10 mouse cellular contexts compared by ENCODE assay signal in genomic region chr14:8218730-8219380, GRCm38 (mm10). TPM values are rescaled to one million over a fixed set of nuclear protein-coding genes. Genes with fewer than 3 reads are reported as not detected.
A peak's percentile ranks its signal among the peaks of the same experiment; 100 is the strongest.
DNase-seq lines count a peak whose midpoint lies in the region; ATAC-seq and TF ChIP-seq lines count a peak whose summit lies in the region.
"Had no signal": no experiment of that assay in that cellular context is flagged by ENCODE, and none has a peak within 500 bp of the region (broad histone marks: within the 10 kb centered on the region; RNA-seq: fewer than 3 reads in every experiment).

No protein-coding gene starts in this region.

- peak; percentile 21 for DNase-seq in kidney, adult 11 months
- DNase-seq in kidney, postnatal 25 days = no peak
- peak; percentile 73 for DNase-seq in embryo, embryonic 10.5 days (ENCODE audit: low spot score)
- peak; percentile 54 for DNase-seq in kidney, adult 2 months
- no peak for DNase-seq in heart, adult 2 months

- peaks cover 2% of the 10 kb centered on the region; the same call in 1 of the 2 replicates for H3K36me3 ChIP-seq in kidney, adult 2 months (ENCODE audit: control insufficient read depth, insufficient read depth, low read length)
- peaks cover 10% of the 10 kb centered on the region; the same call in 1 of the 2 replicates for H3K36me3 ChIP-seq in neural tube, embryonic 15.5 days
- H3K36me3 ChIP-seq in heart, adult 2 months (ENCODE audit: control insufficient read depth, insufficient read depth, low read length) = no peaks in the 10 kb centered on the region; the same call in 1 of the 2 replicates

- 0 out of 2 replicates have a peak, but pooled peaks cover 1% of the 10 kb centered on the region for H3K79me2 ChIP-seq in heart, adult 2 months (replicated peaks; ENCODE audit: control insufficient read depth, insufficient read depth, low read length)

- 0 out of 2 replicates have a peak overlapping the region, but pooled peaks have one; percentile 19 for H3K4me3 ChIP-seq in kidney, adult 2 months (ENCODE audit: insufficient read depth, low read depth, low read length)
- H3K4me3 ChIP-seq in neural tube, embryonic 15.5 days (replicated peaks) = no peak overlapping the region
- H3K4me3 ChIP-seq in heart, adult 2 months = no peak overlapping the region
- H3K4me3 ChIP-seq: limb, embryonic 15.5 days had no signal

- H3K4me2 ChIP-seq in neural tube, embryonic 15.5 days = peak overlapping the region; percentile 25; the same call in 1 of the 2 replicates
- H3K4me2 ChIP-seq: limb, embryonic 15.5 days had no signal

- no peaks in the 10 kb centered on the region for H3K9me3 ChIP-seq in neural tube, embryonic 15.5 days (replicated peaks)
- H3K9me3 ChIP-seq: G1E; limb, embryonic 15.5 days had no signal

- H3K27ac ChIP-seq in kidney, adult 2 months (ENCODE audit: insufficient read depth, low read depth, low read length) = peak overlapping the region; percentile 82
- H3K27ac ChIP-seq in neural tube, embryonic 15.5 days (replicated peaks) = peak overlapping the region; percentile 66
- no peak overlapping the region for H3K27ac ChIP-seq in heart, adult 2 months
- H3K27ac ChIP-seq: limb, embryonic 15.5 days had no signal

- no peak for TF ChIP-seq POLR2A in kidney, adult 2 months (IDR thresholded peaks at IDR 0.05; ENCODE audit: low read depth, low read length)
- TF ChIP-seq POLR2A in heart, adult 2 months (IDR thresholded peaks at IDR 0.05; ENCODE audit: insufficient read depth, low read depth, low read length) = no peak

- 0 out of 2 replicates have a peak overlapping the region, but pooled peaks have one; percentile 1 for H3K9ac ChIP-seq in neural tube, embryonic 15.5 days (replicated peaks)
- H3K9ac ChIP-seq in heart, adult 2 months (ENCODE audit: low read depth, low read length) = no peak overlapping the region
- H3K9ac ChIP-seq: limb, embryonic 15.5 days had no signal

- peaks cover 30% of the 10 kb centered on the region for H3K4me1 ChIP-seq in kidney, adult 2 months (ENCODE audit: control insufficient read depth, insufficient read depth, low read length)
- H3K4me1 ChIP-seq in neural tube, embryonic 15.5 days = peaks cover 43% of the 10 kb centered on the region
- peaks cover 6% of the 10 kb centered on the region for H3K4me1 ChIP-seq in heart, adult 2 months (ENCODE audit: control insufficient read depth, insufficient read depth, low read length)

- 34% methylated on average over 10 of the region's 10 CpGs for WGBS in kidney, adult 2 months
- 12% methylated on average over 10 of the region's 10 CpGs for WGBS in neural tube, embryonic 15.5 days
- 66% methylated on average over 10 of the region's 10 CpGs for WGBS in heart, adult 2 months

- intact Hi-C loops in heart, adult 2 months (cut with DNase I) = loop anchor here (5.0 kb wide), 2 partner anchors 98 to 123 kb away; partner anchors contain the start of gene Fam107a

- no peak for TF ChIP-seq EP300 in heart, adult 2 months (IDR thresholded peaks at IDR 0.05; ENCODE audit: insufficient read depth, low read depth, low read length)

- H3K27me3 ChIP-seq in kidney, adult 2 months (replicated peaks; ENCODE audit: control insufficient read depth, insufficient read depth, low read length) = no peaks in the 10 kb centered on the region
- no peaks in the 10 kb centered on the region for H3K27me3 ChIP-seq in neural tube, embryonic 15.5 days (replicated peaks)
- no peaks in the 10 kb centered on the region for H3K27me3 ChIP-seq in heart, adult 2 months (ENCODE audit: control insufficient read depth, insufficient read depth, low read length)
- H3K27me3 ChIP-seq: limb, embryonic 15.5 days had no signal

- no peak for TF ChIP-seq CTCF in kidney, adult 2 months (conservative IDR thresholded peaks at IDR 0.05; ENCODE audit: insufficient read depth, insufficient read length, low read depth, low read length)
- TF ChIP-seq CTCF in heart, adult 2 months (IDR thresholded peaks at IDR 0.05) = no peak

- ATAC-seq in neural tube, embryonic 15.5 days (ENCODE audit: low FRiP score) = no peak
- ATAC-seq in granulocyte monocyte progenitor cell, adult 5-6 weeks (replicated peaks; ENCODE audit: poor library complexity, severe bottlenecking) = no peak
- no peak for ATAC-seq in monocyte, adult 5-6 weeks (replicated peaks; ENCODE audit: insufficient number of reproducible peaks, low FRiP score, low TSS enrichment, poor library complexity, severe bottlenecking)

RNA-seq across cellular contexts. Expression of gene Kctd6, which starts 4.9 kb away (rescaled TPM):
- polyA plus RNA-seq in kidney, adult 2 months (2012; rRNA removed) = 16.2 and 17.2 TPM in 2 replicates
- 15.1 and 22.5 TPM in 2 replicates for polyA plus RNA-seq in neural tube, embryonic 15.5 days (2015; fragmentation: Nextera tagmentation; extraction: Ambion mirVana)
- 6.6 and 12.7 TPM in 2 replicates for total RNA-seq in granulocyte monocyte progenitor cell, adult 5-6 weeks (2014; fragmentation: Nextera tagmentation)
- total RNA-seq in granulocyte monocyte progenitor cell, adult 5-6 weeks (2017) = 6.2 and 6.6 TPM in 2 replicates
- 10 to 100 TPM in 1 of 2 experiments, 1 to 10 TPM in 1; 8.4 to 10.3 TPM for total RNA-seq in heart, adult 2 months (2021)
- polyA plus RNA-seq in heart, adult 2 months (2012; rRNA removed) = 7.3 and 10.7 TPM in 2 replicates
- total RNA-seq in monocyte, adult 5-6 weeks (2017) = 4.7 to 13.6 TPM (median 13.4 TPM) in 3 replicates

RNA-seq across cellular contexts. Expression of gene Acox2, which starts 40.3 kb away (rescaled TPM):
- 190 and 252 TPM in 2 replicates for polyA plus RNA-seq in kidney, adult 2 months (2012; rRNA removed)
- polyA plus RNA-seq in neural tube, embryonic 15.5 days (2015; fragmentation: Nextera tagmentation; extraction: Ambion mirVana) = 0.22 TPM in 1 of 2 replicates, not detected in the other
- total RNA-seq in granulocyte monocyte progenitor cell, adult 5-6 weeks (2014; fragmentation: Nextera tagmentation) = not detected in 2 replicates
- not detected in 2 replicates for total RNA-seq in granulocyte monocyte progenitor cell, adult 5-6 weeks (2017)
- total RNA-seq in heart, adult 2 months (2021) = under 1 TPM; 0.34 to 0.91 TPM
- polyA plus RNA-seq in heart, adult 2 months (2012; rRNA removed) = 0.73 and 1.3 TPM in 2 replicates
- total RNA-seq in monocyte, adult 5-6 weeks (2017) = not detected in 3 replicates
- total RNA-seq: G1E had no signal
- polyA plus RNA-seq: G1E had no signal

RNA-seq across cellular contexts. Expression of gene Pdhb, which starts 46.0 kb away (rescaled TPM):
- polyA plus RNA-seq in kidney, adult 2 months (2012; rRNA removed) = 100 and 134 TPM in 2 replicates
- polyA plus RNA-seq in neural tube, embryonic 15.5 days (2015; fragmentation: Nextera tagmentation; extraction: Ambion mirVana) = 296 and 297 TPM in 2 replicates
- 102 and 123 TPM in 2 replicates for total RNA-seq in granulocyte monocyte progenitor cell, adult 5-6 weeks (2014; fragmentation: Nextera tagmentation)
- total RNA-seq in granulocyte monocyte progenitor cell, adult 5-6 weeks (2017) = 143 and 158 TPM in 2 replicates
- total RNA-seq in heart, adult 2 months (2021) = 100 to 1,000 TPM; 722 to 825 TPM
- 324 and 636 TPM in 2 replicates for polyA plus RNA-seq in heart, adult 2 months (2012; rRNA removed)
- 102 to 144 TPM (median 122 TPM) in 3 replicates for total RNA-seq in monocyte, adult 5-6 weeks (2017)

Comparison
In these comparisons a context has a peak if more than half of its experiments do, and no peak if none do; other contexts are left out.
1. DNase-seq: peak in kidney, adult 11 months (single experiment), embryo, embryonic 10.5 days (single experiment) and kidney, adult 2 months (single experiment); none in kidney, postnatal 25 days (0 of 2) and heart, adult 2 months (0 of 2).